Mouse (Mus musculus) heart, embryonic 11.5 days (tissue): ENCODE results near the gene Abca14. TPM values are rescaled to one million over a fixed set of nuclear protein-coding genes. Genes with fewer than 3 reads are reported as not detected.

ENCODE experiments used
- ATAC-seq: fragments of 200-750 bp; cut with Nextera tagmentation; replicated peaks from 2 replicates; pipeline ENCODE4 v1.8.0; 2017; ENCODE audit warnings: moderate library complexity; ENCODE audit not compliant: insufficient number of reproducible peaks, low FRiP score, low TSS enrichment
- H3K27ac ChIP-seq: fragments of 300-500 bp; sonication (generic); 2 replicates; pipeline ENCODE4 v1.5.1; 2014; ENCODE audit warnings: mild to moderate bottlenecking, low read depth, low read length
- H3K27me3 ChIP-seq: fragments of 300-500 bp; sonication (generic); 2 replicates; pipeline ENCODE4 v1.6.1; 2014; ENCODE audit warnings: mild to moderate bottlenecking, low read length, mixed read lengths; ENCODE audit not compliant: control insufficient read depth, insufficient read depth
- H3K36me3 ChIP-seq: fragments of 300-500 bp; sonication (generic); 2 replicates; pipeline ENCODE4 v1.6.1; 2014; ENCODE audit warnings: mild to moderate bottlenecking, low read length, moderate library complexity, mixed read lengths; ENCODE audit not compliant: control insufficient read depth, insufficient read depth
- H3K4me1 ChIP-seq: fragments of 300-500 bp; sonication (generic); 2 replicates; pipeline ENCODE4 v1.6.1; 2014; ENCODE audit warnings: low read length; ENCODE audit not compliant: control insufficient read depth, insufficient read depth
- H3K4me2 ChIP-seq: fragments of 300-500 bp; sonication (generic); 2 replicates; pipeline ENCODE4 v1.6.1; 2014; ENCODE audit warnings: mild to moderate bottlenecking, moderate library complexity
- H3K4me3 ChIP-seq: fragments of 300-500 bp; sonication (generic); 2 replicates; pipeline ENCODE4 v1.5.1; 2014; ENCODE audit warnings: low read depth, low read length
- H3K9ac ChIP-seq: fragments of 300-500 bp; sonication (generic); 2 replicates; pipeline ENCODE4 v1.6.1; 2014; ENCODE audit warnings: mild to moderate bottlenecking, low read depth, low read length, moderate library complexity
- H3K9me3 ChIP-seq: fragments of 300-500 bp; sonication (generic); replicated peaks from 2 replicates; pipeline ENCODE4 v1.6.1; 2016; ENCODE audit warnings: low read length; ENCODE audit not compliant: control insufficient read depth
- WGBS: fragments of 180-500 bp; shearing (Covaris S2); extraction: QIAGEN DNeasy Blood & Tissue Kit; methylation state at CpG from one replicate; pipeline ENCODE4 v1.1.7; 2014; ENCODE audit not compliant: insufficient replicate concordance; 5-methylcytosine and 5-hydroxymethylcytosine counted together
- polyA plus RNA-seq: library from polyadenylated mRNA; unstranded; fragments of >200 nt; fragmentation: Nextera tagmentation; extraction: Ambion mirVana; gene quantifications from 2 replicates; pipeline ENCODE4 v1.2.1, GENCODE M21; 2014

The Abca14 gene
- polyA plus RNA-seq, 1 experiment from 2014 or later, result not detected

DNA sequence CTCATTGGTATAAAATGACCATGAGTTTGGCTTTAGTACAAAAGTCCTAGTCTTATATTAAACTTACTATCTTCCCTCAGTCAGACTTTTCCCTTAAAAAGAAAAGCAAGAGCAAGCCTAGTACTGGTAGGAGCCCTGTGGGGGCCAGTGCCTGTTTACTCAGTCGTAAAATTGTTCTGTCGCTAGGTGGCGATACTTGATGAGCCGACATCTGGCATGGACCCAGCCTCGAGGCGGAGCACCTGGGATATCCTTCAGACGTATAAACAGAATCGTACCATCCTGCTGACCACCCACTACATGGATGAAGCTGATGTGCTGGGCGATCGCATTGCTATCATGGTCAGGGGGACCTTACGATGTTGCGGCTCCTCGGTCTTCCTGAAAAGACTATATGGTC, 157.4 kb downstream of the Abca14 start:
- Histone ChIP-seq H3K4me3 (no peak overlapping the region), H3K9me3 (no peaks in the 10 kb centered on the region), H3K4me1 (no peaks in the 10 kb centered on the region), H3K27ac (no peak overlapping the region), H3K4me2 (no peak overlapping the region), H3K36me3 (no peaks in the 10 kb centered on the region), H3K9ac (no peak overlapping the region), H3K27me3 (no peaks in the 10 kb centered on the region)
- ATAC-seq, result no peak
- WGBS, result 42% methylated on average over 13 of the region's 13 CpGs

Other genes with a start within 250 kb of the Abca14 start
- not detected in 2 replicates for gene Dnah3, start 108.7 kb upstream of the Abca14 start, polyA plus RNA-seq
- 17.2 and 18.8 TPM in 2 replicates for gene Tmem159, start 101.6 kb upstream of the Abca14 start, polyA plus RNA-seq
- 0.09 TPM in 1 of 2 replicates, not detected in the other for gene Zp2, start 58.7 kb upstream of the Abca14 start, polyA plus RNA-seq
- gene Anks4b, start 30.1 kb upstream of the Abca14 start, polyA plus RNA-seq, result 0.06 TPM in 1 of 2 replicates, not detected in the other
- 1.2 and 1.9 TPM in 2 replicates for gene Crym, start 1.9 kb upstream of the Abca14 start, polyA plus RNA-seq
- gene Abca15, start 124.7 kb downstream of the Abca14 start, polyA plus RNA-seq, result not detected in 2 replicates
- not detected in 2 replicates for gene Abca16, start 205.7 kb downstream of the Abca14 start, polyA plus RNA-seq